Mouse (Mus musculus): ENCODE data around the gene Ntng2. TPM values are rescaled to one million over a fixed set of nuclear protein-coding genes. Genes with fewer than 3 reads are reported as not detected.

The Ntng2 gene
- polyA plus RNA-seq, 1 experiment from 2014 or later, result 10.3 TPM

DNA sequence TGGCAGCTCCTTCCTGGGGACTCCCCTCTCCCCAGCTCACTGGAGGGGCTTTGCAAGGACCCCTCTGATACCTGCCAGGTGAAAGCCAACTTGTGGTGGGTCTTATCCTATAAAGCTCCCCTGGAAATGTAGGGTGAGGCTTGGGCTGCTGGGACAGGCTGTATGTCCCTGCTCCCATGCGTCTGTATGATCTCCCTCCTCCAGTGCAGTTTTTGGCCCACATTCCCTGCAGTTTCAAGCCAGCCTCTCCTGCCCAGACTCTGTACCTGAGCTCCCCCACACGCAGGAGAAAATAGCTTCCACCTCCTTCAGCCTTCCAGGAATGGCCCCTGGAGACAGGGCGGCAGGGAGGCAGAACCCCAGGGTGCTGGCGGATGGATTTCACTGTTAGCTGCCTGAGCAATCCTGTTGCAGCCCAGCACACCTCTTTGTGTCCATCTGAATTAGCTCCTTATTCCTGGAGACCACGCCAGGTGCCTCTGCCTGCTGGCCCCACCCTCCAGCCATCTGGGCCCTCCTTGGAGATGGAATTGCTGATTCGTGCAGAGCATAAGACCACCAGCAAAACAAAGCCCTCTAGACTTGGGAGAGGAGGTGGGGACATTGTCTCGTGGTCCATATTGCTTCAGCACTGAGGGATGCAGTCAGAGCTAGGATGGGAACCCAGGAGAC lies 29.1 kb downstream of the Ntng2 start:
- H3K36me3 ChIP-seq (ENCODE audit: control insufficient read depth, insufficient read depth), result no peaks in the 10 kb centered on the region
- no peak for ATAC-seq
- no peaks in the 10 kb centered on the region for H3K9me3 ChIP-seq (ENCODE audit: control insufficient read depth, low read length)
- no peaks in the 10 kb centered on the region for H3K27me3 ChIP-seq (replicated peaks; ENCODE audit: control insufficient read depth, insufficient read depth, low read length)
- H3K4me3 ChIP-seq (replicated peaks; ENCODE audit: low read length), result no peak overlapping the region
- H3K9ac ChIP-seq (replicated peaks; ENCODE audit: low read depth, low read length), result no peak overlapping the region
- no peak overlapping the region for H3K4me2 ChIP-seq (ENCODE audit: low read length)
- no peak overlapping the region for H3K27ac ChIP-seq (ENCODE audit: low read length)
- H3K4me1 ChIP-seq (replicated peaks; ENCODE audit: control insufficient read depth, insufficient read depth, low read length), result peaks cover 4% of the 10 kb centered on the region; the same call in 1 of the 2 replicates
- 31% methylated on average over 7 of the region's 7 CpGs for WGBS

DNA sequence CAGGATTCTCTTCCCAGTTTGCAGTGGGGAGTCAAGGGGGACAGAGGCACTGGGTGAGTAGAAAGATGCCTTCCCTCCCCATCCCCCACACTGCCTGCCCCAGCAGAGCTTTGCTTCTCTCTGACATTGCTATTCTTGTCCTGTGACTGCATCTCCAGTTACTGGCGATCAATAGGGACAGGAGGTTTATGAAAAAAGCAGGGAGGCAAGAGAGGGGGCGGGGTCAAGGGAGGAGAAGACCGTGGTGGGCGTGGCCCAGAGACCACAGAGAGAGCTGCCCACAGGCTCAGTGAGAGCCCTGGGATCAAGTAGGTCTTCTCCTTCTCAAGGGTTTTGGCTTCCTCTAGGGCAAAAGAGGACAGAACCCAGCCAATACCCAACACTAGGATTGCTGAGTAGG lies 30.5 kb downstream of the Ntng2 start:
- Histone ChIP-seq H3K27ac (ENCODE audit: low read length) (no peak overlapping the region), H3K9ac (replicated peaks; ENCODE audit: low read depth, low read length) (no peak overlapping the region), H3K9me3 (ENCODE audit: control insufficient read depth, low read length) (no peaks in the 10 kb centered on the region), H3K4me3 (replicated peaks; ENCODE audit: low read length) (no peak overlapping the region), H3K4me1 (replicated peaks; ENCODE audit: control insufficient read depth, insufficient read depth, low read length) (peaks cover 4% of the 10 kb centered on the region; the same call in 1 of the 2 replicates), H3K27me3 (replicated peaks; ENCODE audit: control insufficient read depth, insufficient read depth, low read length) (no peaks in the 10 kb centered on the region), H3K4me2 (ENCODE audit: low read length) (no peak overlapping the region), H3K36me3 (ENCODE audit: control insufficient read depth, insufficient read depth) (no peaks in the 10 kb centered on the region)
- 3% methylated on average over 4 of the region's 4 CpGs for WGBS
- ATAC-seq, result no peak

DNA sequence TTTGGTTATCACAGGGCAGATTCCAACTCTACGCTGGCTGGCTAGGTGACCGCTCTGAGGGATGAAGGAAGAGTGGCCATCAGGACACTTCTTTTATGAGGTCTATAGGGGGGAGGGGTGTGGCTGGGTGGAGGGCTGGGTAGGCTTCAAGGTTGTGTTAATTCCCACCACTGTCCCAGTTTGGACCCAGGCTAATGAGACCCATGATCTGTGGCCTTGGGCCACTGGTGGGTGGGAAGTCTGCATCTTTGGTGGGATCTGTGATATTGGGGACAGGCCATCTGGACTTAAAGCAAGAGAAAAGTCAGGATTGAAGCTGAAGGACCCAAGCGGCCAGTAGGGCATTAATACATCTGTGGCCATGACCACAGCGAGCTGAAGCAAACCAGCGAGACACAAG lies 34.0 kb downstream of the Ntng2 start:
- no peaks in the 10 kb centered on the region for H3K36me3 ChIP-seq (ENCODE audit: control insufficient read depth, insufficient read depth)
- H3K9ac ChIP-seq (replicated peaks; ENCODE audit: low read depth, low read length), result no peak overlapping the region
- H3K4me2 ChIP-seq (ENCODE audit: low read length), result no peak overlapping the region
- no peaks in the 10 kb centered on the region for H3K9me3 ChIP-seq (ENCODE audit: control insufficient read depth, low read length)
- H3K27me3 ChIP-seq (replicated peaks; ENCODE audit: control insufficient read depth, insufficient read depth, low read length), result no peaks in the 10 kb centered on the region
- no peak for ATAC-seq
- no peak overlapping the region for H3K4me3 ChIP-seq (replicated peaks; ENCODE audit: low read length)
- peaks cover 3% of the 10 kb centered on the region; the same call in 1 of the 2 replicates for H3K4me1 ChIP-seq (replicated peaks; ENCODE audit: control insufficient read depth, insufficient read depth, low read length)
- no peak overlapping the region for H3K27ac ChIP-seq (ENCODE audit: low read length)
- 88% methylated on average over 5 of the region's 5 CpGs for WGBS

DNA sequence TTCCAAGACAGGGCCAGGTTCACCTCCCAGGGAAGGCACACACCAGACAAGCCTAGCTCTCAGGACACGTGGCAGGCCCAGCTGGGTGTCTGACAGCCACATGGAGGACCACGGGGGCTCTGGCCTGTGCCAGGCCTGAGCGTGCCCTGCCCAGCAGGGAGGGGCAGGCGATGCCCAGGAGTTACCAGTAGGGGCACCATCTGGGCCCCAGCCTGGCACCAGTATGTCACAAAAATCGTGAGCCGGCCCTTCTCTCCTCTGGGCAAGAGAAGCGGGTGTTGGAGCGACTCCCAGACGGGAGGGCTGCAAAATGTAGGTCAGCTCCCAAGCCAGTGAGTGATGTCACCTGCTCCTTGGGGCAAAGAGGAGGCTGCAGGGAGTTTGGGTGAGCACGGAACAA lies 34.9 kb downstream of the Ntng2 start:
- Histone ChIP-seq H3K4me1 (replicated peaks; ENCODE audit: control insufficient read depth, insufficient read depth, low read length) (0 out of 2 replicates have a peak, but pooled peaks cover 3% of the 10 kb centered on the region), H3K4me3 (replicated peaks; ENCODE audit: low read length) (no peak overlapping the region), H3K27me3 (replicated peaks; ENCODE audit: control insufficient read depth, insufficient read depth, low read length) (no peaks in the 10 kb centered on the region), H3K4me2 (ENCODE audit: low read length) (no peak overlapping the region), H3K36me3 (ENCODE audit: control insufficient read depth, insufficient read depth) (no peaks in the 10 kb centered on the region), H3K9me3 (ENCODE audit: control insufficient read depth, low read length) (no peaks in the 10 kb centered on the region), H3K9ac (replicated peaks; ENCODE audit: low read depth, low read length) (no peak overlapping the region), H3K27ac (ENCODE audit: low read length) (no peak overlapping the region)
- ATAC-seq, result peak; percentile 81
- 33% methylated on average over 10 of the region's 10 CpGs for WGBS

DNA sequence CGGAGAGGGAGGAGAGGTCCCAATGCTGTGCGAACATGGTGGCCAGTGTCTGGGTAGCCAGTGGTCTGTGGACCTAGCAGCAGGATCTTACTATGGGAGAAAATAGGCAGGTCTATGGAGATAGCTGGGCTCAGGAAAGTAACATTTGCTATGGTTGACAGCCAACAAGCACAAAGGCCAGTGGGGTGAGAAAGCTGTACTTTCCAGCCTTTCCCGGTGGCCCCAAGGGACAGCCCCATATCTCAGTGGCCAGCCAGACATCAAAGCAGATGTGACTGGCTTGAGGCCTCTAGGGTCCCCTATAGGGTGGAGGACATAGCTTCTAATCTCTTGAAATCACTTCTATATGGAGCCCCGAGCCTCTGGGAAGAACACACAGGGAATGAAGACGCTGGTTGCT lies 35.8 kb downstream of the Ntng2 start:
- H3K4me1 ChIP-seq (replicated peaks; ENCODE audit: control insufficient read depth, insufficient read depth, low read length), result 0 out of 2 replicates have a peak, but pooled peaks cover 3% of the 10 kb centered on the region
- no peak overlapping the region for H3K4me3 ChIP-seq (replicated peaks; ENCODE audit: low read length)
- no peak overlapping the region for H3K4me2 ChIP-seq (ENCODE audit: low read length)
- H3K27ac ChIP-seq (ENCODE audit: low read length), result no peak overlapping the region
- no peak for ATAC-seq
- 92% methylated on average over 5 of the region's 5 CpGs for WGBS
- H3K9ac ChIP-seq (replicated peaks; ENCODE audit: low read depth, low read length), result no peak overlapping the region
- no peaks in the 10 kb centered on the region for H3K27me3 ChIP-seq (replicated peaks; ENCODE audit: control insufficient read depth, insufficient read depth, low read length)
- H3K9me3 ChIP-seq (ENCODE audit: control insufficient read depth, low read length), result no peaks in the 10 kb centered on the region
- no peaks in the 10 kb centered on the region for H3K36me3 ChIP-seq (ENCODE audit: control insufficient read depth, insufficient read depth)

DNA sequence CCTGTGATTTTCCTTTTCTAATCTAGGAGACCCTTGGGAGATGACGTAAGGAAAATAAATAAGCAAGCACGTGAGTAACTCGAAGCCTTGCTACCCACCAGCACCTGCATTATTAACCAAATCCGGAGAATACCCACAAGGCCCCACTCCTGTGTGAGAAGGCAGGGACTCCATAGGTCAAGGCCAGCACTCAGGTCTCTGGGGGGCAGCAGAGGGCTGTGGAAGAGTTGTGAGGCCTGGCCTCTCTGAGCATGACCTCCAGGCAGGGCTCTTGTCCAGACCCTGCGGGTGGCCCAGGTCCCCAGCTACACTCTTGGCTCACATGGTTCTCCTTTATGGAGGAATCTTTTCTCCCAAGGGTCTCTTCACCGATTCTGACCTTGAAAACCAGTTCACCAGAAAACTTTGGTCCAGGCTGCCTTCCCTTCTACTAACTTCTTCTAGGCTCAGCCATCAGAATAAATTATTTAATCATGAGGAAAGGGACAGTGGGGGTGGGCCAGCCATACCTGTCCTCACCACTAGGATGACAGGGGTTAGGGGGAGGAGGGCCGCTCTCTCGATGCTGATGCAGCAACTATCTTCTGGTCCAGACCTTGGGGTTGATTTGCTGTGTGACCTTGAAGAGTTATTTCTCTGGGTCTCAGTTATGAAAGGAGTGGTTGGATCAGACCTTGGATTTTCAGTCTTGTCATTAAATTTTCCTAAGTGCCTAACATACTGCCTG lies 36.4 kb downstream of the Ntng2 start:
- 55% methylated on average over 8 of the region's 8 CpGs for WGBS
- Histone ChIP-seq H3K9me3 (ENCODE audit: control insufficient read depth, low read length) (no peaks in the 10 kb centered on the region), H3K36me3 (ENCODE audit: control insufficient read depth, insufficient read depth) (no peaks in the 10 kb centered on the region), H3K4me1 (replicated peaks; ENCODE audit: control insufficient read depth, insufficient read depth, low read length) (0 out of 2 replicates have a peak, but pooled peaks cover 3% of the 10 kb centered on the region), H3K9ac (replicated peaks; ENCODE audit: low read depth, low read length) (no peak overlapping the region), H3K4me2 (ENCODE audit: low read length) (no peak overlapping the region), H3K4me3 (replicated peaks; ENCODE audit: low read length) (no peak overlapping the region), H3K27ac (ENCODE audit: low read length) (no peak overlapping the region), H3K27me3 (replicated peaks; ENCODE audit: control insufficient read depth, insufficient read depth, low read length) (no peaks in the 10 kb centered on the region)
- ATAC-seq, result no peak

DNA sequence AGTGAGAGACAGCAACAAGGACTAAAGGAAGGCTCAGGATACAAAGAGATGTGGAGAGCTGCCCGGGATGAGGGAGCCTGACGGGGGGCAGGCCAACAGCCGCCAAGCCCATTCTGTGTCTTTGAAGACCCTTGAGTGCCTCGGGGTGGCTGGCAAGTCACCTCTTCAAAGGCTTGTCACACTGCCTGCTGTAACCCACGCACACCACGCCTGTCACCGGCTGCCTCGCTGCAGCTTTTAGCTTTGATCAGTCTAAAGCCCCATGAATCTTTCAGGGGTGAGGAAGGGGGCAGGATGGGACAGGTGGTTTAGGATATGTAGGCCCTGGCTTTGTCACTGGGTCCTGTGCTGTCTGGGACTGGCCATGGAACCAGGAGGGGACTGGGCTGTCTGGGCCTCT lies 46.6 kb downstream of the Ntng2 start:
- Histone ChIP-seq H3K4me3 (replicated peaks; ENCODE audit: low read length) (no peak overlapping the region), H3K36me3 (ENCODE audit: control insufficient read depth, insufficient read depth) (no peaks in the 10 kb centered on the region), H3K9ac (replicated peaks; ENCODE audit: low read depth, low read length) (no peak overlapping the region), H3K4me2 (ENCODE audit: low read length) (no peak overlapping the region), H3K27me3 (replicated peaks; ENCODE audit: control insufficient read depth, insufficient read depth, low read length) (no peaks in the 10 kb centered on the region), H3K27ac (ENCODE audit: low read length) (no peak overlapping the region), H3K4me1 (replicated peaks; ENCODE audit: control insufficient read depth, insufficient read depth, low read length) (no peaks in the 10 kb centered on the region), H3K9me3 (ENCODE audit: control insufficient read depth, low read length) (no peaks in the 10 kb centered on the region)
- no peak for ATAC-seq
- 37% methylated on average over 8 of the region's 8 CpGs for WGBS

DNA sequence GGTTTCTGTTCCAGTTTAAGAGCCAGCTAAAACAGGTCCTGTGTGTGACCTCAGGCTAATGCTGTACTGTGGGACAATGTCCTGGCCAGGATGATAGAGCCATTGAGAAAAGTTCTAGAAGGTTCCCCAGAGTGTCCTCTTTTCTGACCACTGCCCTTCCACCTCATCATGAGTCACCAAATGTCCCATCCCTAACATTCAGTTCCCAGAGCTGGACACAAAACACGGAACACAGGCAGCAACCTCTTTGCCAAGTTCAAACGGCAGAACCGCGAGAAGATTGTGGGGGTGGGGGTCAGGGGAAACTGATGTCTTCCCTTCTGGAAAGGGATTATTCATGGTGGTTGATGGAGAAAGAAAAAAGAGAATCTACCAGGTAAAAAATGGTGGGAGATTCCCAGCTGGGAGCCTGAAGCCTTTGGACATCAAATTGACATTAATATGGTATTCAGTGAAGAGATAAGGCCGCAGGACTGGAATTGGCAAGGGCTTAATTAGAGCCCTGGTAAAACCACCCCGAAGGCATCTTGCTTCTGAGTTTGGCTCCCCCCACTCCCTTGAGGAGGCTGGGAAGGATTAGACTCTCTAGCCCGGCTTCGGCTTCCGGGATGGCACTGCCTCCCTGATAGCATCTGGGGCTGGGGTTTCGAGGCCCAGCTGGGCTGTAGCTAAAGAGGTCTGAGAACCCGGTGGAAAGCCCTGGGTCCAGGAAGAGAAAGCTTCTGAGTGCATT lies 51.4 kb downstream of the Ntng2 start:
- Histone ChIP-seq H3K4me1 (replicated peaks; ENCODE audit: control insufficient read depth, insufficient read depth, low read length) (no peaks in the 10 kb centered on the region), H3K27me3 (replicated peaks; ENCODE audit: control insufficient read depth, insufficient read depth, low read length) (no peaks in the 10 kb centered on the region), H3K27ac (ENCODE audit: low read length) (no peak overlapping the region), H3K4me3 (replicated peaks; ENCODE audit: low read length) (no peak overlapping the region), H3K9me3 (ENCODE audit: control insufficient read depth, low read length) (no peaks in the 10 kb centered on the region), H3K9ac (replicated peaks; ENCODE audit: low read depth, low read length) (no peak overlapping the region), H3K36me3 (ENCODE audit: control insufficient read depth, insufficient read depth) (no peaks in the 10 kb centered on the region), H3K4me2 (ENCODE audit: low read length) (no peak overlapping the region)
- ATAC-seq, result no peak
- 53% methylated on average over 11 of the region's 11 CpGs for WGBS

DNA sequence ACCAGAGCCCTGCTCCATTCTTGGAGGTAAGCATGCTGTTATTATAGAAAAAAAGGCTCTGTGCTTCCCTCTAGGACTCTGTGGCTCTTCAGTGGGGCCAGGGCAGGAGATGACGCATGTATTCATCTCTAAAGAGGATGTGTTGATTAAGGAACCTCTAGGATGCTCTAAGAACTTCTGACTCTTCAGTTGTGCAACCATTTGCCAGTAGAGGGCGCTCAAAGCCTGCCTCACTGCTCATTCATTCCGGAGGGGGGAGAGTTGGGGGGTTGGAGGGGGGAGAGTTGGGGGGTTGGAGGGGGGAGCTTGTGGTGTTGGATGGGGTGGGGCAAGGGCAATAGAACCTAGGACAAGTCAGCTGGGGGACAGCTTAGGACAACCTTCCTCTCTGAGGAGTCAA lies 52.9 kb downstream of the Ntng2 start:
- no peak overlapping the region for H3K4me2 ChIP-seq (ENCODE audit: low read length)
- peaks cover 4% of the 10 kb centered on the region for H3K4me1 ChIP-seq (replicated peaks; ENCODE audit: control insufficient read depth, insufficient read depth, low read length)
- no peaks in the 10 kb centered on the region for H3K36me3 ChIP-seq (ENCODE audit: control insufficient read depth, insufficient read depth)
- no peaks in the 10 kb centered on the region for H3K27me3 ChIP-seq (replicated peaks; ENCODE audit: control insufficient read depth, insufficient read depth, low read length)
- no peak; the same call in 1 of the 2 replicates for ATAC-seq
- H3K27ac ChIP-seq (ENCODE audit: low read length), result no peak overlapping the region
- 0% methylated on average over 3 of the region's 3 CpGs for WGBS
- H3K9me3 ChIP-seq (ENCODE audit: control insufficient read depth, low read length), result no peaks in the 10 kb centered on the region
- no peak overlapping the region for H3K4me3 ChIP-seq (replicated peaks; ENCODE audit: low read length)
- H3K9ac ChIP-seq (replicated peaks; ENCODE audit: low read depth, low read length), result no peak overlapping the region
